Mouse (Mus musculus) heart, postnatal 25 days (tissue): ENCODE data around the gene Tspan17. TPM values are rescaled to one million over a fixed set of nuclear protein-coding genes. Genes with fewer than 3 reads are reported as not detected.

Experiments
- DNase-seq: peaks from one replicate; pipeline ENCODE4 v3.0.0; 2022; ENCODE audit warnings: low spot score
- intact Hi-C: fragments of 180-260 bp; cut with DNase I; formaldehyde crosslinking; loops from one replicate; pipeline ENCODE4 v1.15.1; 2025
- total RNA-seq, 2 experiments: library from RNA; stranded (reverse); gene quantifications; 2 replicates each; pipeline ENCODE4 v1.2.3; 2021

Gene Tspan17
- 10 to 100 TPM in 1 of 2 experiments, 1 to 10 TPM in 1; 8.6 to 12.3 TPM for total RNA-seq

DNA sequence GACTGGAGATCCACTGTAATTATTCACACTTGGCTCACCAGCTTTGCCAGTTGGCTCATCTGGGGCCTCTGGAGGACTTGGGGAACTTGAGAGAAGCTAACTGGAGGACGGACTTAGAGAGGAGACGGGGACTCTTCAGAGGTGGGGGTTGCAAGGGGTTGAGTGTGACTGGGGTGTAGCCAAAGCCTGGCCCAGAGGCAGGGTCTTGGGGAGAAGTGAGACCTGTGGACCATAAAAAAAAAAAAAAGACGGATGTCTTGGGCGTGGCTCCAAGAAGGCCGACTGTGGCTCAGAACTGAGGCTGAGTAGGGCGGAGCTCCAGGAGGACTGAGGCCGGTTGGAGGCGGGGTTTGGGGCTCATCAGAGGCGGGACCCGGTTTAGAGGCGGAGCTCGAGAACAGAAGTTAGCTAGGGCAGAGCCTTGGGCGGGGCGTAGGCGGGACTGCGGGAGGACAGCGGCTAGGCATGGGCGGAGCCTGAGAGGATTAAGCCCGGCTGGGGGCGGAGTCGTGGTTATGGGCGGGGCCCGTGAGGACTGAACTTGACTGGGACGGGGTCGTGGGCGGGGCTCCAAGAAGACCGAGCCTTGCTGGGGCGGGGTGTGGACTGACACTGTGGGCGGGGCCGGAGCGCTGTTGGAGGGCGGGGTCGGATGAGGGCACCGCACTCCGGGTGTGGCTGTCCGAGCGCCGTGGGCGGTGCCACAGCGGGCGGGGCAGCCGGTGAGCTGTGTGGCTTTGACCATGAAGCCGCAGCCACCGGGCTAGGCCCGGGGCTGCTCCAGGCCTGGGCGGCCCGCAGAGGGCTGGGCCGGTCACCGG, at the start of gene Tspan17:
Tspan17 (plus strand) TSS at position 638 of the 821 bp plus-strand sequence.
- intact Hi-C loops, result no loop called here
- DNase-seq, result peak; percentile 94

DNA sequence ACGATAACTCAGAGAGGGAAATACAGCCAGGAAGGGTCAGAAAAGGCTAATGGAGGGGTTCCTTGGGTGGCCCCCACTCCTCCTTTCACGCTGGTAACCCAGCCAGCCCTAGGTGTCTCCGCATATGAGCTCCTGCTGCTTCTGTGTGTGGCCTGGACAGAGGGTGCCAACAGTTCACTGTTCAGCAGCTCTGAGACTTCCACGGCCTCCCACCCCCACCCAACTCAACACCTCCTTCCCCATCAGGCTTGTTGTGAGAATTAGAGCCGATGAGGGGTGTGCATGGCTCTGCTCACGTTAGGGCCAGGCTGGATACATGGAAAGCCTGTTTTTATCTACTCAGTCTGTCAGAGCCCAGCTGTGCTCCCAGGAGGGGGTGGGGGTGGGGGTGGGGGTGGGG, 43.1 kb upstream of the Tspan17 start:
- intact Hi-C loops, result no loop called here

DNA sequence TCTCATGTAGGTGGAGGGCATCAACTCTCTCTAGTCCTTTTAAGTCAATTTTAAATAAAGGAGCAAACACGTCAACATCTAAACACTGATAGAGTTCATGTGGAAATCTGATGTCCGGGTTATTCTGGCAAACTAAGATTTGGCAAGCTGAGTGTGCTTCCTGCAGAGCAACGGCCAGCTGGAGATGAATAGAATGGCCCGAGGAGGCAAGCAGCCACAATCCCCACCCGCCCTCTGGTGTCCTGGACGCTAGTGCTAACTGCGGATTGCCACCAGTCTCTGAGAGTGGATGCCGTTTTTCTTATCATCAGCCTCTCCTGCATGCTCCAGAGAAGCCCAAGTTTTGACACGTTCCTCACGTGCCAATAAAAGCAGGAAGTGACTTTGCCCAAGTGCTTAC, 42.3 kb upstream of the Tspan17 start:
- no peak for DNase-seq
- intact Hi-C loops, result no loop called here

More for the DNA sequence above, 43.1 kb upstream of the Tspan17 start:
- no peak for DNase-seq

DNA sequence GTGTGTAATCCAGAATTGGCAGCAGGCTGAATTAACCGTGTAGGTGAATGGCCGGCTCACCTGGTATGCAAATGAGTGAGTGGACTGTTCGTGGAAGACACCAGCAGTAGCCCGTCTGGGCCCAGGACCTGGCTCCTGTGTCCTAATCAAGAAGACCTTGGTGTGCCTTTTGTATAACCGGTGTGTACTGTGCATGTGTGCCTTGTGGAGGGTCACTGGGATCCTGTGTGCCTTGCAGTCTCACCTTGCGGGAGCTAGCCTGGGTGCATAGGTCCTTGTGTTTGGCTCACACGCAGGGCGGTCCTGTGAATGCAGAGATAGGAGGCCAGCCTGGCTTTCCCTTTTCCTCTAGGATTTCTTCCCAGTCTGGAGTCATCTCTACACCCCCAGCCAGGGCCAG, 41.0 kb upstream of the Tspan17 start:
- intact Hi-C loops, result no loop called here
- DNase-seq, result no peak

DNA sequence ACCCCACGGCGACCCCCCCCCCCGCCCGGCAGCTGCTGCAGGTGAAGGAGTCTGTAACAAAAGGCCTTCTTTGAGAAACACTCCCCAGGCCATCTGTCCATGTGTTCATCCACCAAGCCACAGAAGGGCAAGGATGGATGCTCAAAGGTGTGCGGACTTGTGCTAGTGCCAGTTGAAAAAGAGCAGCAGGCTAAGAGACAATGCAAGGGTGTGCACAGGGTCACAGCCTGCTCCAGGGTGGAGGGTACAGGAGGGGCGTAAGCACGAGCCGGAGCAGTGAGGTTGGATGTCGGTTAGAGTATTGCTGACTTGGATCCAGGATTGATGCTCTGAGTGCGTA, 40.5 kb upstream of the Tspan17 start:
- intact Hi-C loops, result no loop called here
- DNase-seq, result no peak

DNA sequence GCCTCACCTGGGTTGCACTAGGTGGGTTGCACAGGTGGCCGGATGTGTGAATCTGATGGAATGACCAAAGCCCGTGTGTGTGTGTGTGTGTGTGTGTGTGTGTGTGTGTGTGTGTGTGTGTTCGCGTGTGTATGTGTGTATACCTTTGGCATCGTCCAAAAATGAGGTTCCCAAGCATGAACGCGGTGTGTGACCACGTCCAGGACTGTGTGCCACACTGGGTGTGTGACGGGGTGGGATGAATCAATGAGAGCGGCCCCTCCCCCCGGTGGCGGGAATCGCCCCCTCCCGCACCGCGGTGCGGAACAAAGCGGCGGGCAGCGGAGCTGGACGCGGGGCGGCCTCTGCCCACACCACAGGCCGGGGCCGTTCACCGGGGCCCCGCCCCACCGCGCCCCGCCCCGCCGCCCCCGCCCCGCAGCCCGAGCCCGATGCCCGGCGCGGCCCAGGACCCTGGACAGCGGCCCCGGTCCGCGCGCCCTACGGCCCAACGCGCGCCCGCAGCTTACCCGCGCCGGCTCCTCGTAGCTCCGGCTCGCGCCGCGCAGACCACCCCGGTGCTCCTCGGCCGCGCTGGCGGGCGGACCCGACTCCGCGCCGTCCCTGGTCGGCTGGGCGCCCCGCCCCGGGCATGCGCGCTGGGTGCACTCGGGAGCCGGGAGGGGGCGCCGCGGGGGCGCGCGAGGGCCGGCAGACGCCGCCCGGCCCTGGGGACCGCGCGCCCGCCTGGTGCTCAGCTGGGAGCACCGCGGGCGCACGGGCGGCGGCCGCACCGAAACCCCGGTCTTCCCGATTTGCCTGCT, 39.9 kb upstream of the Tspan17 start:
- no peak for DNase-seq
- intact Hi-C loops, result no loop called here

DNA sequence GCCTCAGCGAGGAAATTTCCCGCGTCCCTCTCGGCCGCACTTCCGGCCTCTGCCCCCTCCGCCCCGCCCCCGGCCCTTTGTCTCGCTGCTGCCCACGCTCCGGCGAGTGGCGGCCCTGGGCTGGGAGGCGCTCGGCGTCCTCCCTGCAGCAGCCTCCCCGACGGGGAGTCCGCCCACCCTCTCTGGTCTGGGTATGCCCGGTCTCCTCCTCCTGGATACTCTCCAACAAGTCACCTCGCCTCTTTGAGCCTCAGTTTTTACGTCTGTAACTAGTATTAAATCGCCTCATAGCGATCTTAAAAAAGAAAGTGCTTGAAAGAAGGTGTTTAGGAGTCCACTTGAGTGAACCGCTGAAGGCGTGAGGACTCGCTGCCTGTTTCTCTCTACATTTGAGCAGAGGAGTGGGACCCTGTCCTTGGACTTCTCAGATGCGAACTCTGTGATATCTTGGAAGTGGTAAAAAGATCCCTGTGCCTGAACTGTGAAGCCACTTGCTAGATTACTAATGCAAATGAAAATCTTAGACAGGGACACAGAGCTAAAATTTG, 39.2 kb upstream of the Tspan17 start, which contains the start of gene Gprin1:
Gprin1 (minus strand) TSS at position 11 of the 548 bp plus-strand sequence.
- intact Hi-C loops, result no loop called here

DNA sequence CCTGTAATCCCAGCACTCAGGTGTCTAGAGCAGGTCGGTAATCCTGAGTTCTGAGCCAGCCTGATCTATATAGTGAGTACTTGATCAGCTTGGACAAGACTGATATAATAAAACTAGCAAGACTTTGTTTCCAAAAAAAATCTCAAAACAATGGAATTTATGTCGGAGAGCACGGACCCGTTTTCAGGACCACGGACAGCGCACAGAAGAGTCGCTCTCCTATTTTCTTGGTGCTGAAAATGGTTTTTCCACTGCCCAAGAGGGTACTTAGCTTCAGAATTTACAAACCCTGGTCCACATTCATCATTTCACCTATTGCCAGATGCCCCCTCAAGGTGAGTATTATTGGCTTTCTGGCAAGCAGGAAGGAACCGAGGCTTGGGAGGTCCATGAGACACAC, 38.5 kb upstream of the Tspan17 start:
- DNase-seq, result no peak
- intact Hi-C loops, result no loop called here

More for the DNA sequence above, 39.2 kb upstream of the Tspan17 start, which contains the start of gene Gprin1:
- no peak for DNase-seq

DNA sequence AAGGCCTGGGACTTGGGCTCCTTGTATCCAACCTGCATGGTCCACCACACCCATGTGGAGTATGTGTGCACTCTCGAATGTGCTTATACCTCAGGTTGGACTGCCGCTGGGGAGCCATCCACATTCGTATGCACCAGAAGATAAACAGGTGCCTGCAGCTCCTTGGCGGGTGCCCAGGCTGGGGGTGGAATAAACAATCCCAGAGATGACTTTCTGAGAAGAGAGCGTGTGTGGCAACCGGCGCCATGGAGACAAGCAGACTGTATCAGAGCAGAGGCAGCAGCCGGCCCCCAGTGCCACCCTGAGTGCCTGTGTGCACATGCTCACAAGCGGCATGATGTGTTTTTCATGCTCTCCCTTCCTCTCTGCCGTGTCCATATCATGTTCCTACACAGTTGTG, 36.5 kb upstream of the Tspan17 start:
- no peak for DNase-seq
- intact Hi-C loops, result no loop called here

DNA sequence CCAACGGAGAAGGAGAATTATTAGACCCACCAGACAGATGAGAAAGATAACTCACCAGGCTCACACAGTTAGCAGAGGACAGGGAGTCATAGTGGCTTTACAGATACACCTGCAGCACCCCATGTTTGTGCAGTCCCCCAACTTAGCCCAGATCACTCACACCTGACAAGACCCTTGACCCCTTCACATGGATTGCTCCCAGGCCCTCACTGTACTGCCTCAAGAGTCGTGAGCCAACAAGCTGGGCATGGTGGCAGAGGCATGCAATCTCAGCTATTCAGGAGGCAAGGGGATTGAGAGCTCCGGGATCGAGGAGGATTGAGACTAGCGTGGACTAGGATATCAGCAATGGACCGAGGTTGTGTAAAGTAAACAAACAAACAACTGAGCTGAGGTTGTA, 35.4 kb upstream of the Tspan17 start:
- DNase-seq, result no peak
- intact Hi-C loops, result no loop called here

DNA sequence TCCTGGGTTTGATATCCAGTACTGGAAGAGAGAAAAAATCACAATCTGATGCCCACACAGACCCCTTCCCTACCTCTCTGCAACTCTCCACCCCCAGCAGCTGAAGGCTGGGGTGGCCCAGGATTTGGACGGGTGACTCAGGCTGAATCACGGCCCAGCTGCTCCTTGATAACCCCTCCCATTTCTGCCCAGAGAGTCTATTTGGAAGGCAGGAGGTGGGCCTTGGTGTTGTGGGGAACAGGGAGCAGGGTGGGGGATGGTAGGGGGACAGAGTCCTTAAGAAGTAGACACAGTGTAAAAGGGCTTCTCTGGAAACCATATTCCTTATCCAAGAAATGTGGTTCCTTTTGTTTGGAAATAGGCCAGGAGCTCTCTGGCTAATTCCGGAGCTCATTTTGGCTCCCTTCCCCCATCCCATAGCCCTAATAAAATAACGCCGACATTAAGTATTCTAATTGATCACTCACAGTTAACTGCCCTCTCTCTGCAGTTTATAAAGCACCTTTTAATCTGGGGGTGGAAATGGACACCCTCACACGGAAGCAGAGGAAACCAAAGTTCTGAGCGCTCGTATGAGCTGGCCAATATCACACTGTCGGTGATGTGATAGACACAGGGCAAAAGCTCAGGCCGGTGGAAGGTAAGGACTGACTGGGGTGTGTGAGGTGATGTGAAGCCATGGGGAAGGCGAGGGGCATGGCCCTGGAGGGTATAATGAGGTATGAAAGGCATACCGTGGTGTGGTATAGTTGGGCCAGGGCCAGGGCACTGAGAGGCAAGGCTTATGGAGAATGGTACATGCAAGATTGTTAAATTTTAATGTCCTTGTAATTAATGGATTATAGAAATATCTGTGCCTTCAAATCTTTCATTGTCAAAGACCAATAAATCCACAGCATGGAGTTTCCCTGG, 34.8 kb upstream of the Tspan17 start:
- no peak for DNase-seq
- intact Hi-C loops, result no loop called here

DNA sequence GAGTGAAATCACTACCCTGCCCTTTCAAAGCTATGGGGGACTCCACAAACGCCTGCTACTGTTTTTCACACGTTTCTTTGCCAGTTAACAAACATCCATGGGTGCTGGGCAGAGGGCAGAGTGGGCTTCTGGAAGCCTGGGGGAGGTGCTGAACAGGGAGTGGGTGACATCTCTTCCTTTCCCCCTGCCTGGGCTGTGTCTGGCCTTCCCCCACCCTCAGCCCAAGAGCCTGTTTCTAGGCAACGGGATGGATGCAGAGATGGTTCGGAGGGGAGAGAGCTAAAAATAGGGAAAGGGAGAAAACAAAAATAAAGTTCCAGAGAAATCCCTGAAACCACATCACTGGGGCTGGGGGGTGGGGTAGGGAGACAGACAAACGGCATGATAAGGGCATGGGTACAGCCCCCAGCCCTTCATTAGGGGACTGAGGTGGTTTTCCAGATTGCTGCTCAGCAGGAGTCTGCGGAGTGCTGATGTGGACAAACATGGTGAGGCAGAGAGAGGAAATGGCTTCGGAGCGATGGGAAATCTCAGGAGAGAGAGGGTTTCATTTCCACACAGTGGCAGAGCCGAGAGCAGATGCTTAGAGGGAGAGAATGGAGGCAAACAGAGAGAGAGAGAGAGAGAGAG, 33.9 kb upstream of the Tspan17 start:
- DNase-seq, result no peak

DNA sequence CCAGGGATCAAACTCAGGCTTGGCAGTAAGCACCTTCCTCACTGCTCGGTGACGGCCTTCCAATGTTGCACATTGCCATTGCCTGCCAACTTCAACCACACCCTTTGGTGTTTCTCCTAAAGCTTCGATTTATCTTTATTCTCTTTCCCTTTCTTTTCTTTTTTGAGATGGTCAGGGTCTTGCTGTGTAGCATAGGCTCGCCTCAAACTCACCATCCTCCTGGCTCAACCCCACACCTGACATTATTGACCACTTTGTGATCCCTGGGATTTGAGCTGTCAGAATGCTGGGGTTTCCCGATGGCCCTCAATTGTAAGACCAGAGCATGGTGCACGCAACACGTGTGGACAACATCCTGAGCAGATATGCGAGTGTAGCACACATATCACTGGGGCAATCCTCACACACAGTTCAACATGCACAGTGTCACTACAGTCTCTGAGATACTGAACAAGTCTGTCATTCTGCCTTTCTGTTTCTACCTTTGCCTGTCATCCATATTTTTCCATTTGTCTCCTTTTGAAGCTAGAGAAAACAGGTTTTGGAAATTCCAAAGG, 32.9 kb upstream of the Tspan17 start:
- DNase-seq, result no peak
- intact Hi-C loops, result no loop called here

More for the DNA sequence above, 33.9 kb upstream of the Tspan17 start:
- intact Hi-C loops, result no loop called here

DNA sequence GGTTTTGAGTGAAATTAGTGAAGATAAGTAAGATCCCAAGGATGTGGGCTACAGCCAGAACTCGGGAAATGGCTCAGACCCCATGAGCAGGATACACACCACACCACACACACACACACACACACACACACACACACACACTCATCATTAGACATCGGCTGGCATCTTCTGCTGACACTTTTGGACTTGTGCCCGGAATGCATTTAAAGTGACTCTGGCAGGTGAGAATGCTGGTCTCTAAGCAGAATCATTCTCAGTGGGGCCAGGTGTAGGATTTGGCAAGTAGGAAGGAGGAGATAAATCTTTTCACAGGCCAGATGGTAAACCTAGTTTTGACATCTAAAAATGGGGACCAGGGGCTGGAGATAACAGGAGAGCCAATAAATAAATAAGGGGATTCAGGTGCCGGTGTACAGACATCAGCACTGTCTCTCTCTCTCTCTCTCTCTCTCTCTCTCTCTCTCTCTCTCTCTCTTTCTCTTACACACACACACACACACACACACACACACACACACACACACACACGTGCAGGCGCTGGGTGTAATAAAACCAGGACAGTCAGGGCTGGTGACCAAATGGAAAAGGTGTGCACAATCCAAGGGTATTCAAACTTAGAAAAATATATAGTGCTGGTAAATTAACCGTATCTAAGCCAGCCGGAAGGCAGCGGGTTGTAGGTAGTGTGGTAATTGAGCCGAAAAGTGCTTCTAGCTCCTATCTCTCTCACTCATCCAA, 31.9 kb upstream of the Tspan17 start:
- no peak for DNase-seq
- intact Hi-C loops, result no loop called here

DNA sequence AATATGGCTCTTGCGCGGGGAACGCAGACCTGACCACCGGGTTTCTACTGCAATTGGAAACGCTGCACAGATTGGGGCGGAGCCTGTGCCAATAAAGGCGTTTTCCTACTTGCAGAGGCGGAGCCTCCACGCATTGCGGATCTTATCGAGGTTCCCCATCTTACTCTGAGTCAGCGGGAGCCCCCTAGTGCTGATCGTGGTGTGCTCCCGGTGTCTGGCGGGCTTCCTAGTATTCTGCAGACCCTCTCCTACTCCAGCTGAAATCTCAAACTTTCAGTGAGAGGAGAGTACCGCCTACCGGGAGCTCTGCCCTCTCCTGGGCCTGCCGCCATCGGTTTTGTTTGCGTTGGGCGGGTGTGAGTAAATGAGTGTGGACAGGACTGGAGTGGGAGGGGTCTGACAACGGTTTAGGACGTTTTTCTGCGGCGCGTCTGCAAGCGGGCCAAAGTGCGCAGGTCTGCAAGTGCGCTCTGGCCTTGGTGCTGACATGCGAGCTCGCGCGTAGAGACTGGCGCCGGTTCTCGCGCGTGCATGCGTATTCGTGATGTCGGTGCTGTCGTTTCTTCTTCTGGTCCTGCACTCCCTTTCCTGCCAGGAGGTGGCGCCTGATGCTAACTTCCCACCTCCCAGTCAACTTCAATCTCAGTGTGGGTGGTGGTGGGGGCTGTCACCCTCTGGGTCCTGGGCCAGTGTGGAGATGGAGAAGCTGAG, 31.0 kb upstream of the Tspan17 start:
- peak; percentile 14 for DNase-seq
- intact Hi-C loops, result no loop called here

DNA sequence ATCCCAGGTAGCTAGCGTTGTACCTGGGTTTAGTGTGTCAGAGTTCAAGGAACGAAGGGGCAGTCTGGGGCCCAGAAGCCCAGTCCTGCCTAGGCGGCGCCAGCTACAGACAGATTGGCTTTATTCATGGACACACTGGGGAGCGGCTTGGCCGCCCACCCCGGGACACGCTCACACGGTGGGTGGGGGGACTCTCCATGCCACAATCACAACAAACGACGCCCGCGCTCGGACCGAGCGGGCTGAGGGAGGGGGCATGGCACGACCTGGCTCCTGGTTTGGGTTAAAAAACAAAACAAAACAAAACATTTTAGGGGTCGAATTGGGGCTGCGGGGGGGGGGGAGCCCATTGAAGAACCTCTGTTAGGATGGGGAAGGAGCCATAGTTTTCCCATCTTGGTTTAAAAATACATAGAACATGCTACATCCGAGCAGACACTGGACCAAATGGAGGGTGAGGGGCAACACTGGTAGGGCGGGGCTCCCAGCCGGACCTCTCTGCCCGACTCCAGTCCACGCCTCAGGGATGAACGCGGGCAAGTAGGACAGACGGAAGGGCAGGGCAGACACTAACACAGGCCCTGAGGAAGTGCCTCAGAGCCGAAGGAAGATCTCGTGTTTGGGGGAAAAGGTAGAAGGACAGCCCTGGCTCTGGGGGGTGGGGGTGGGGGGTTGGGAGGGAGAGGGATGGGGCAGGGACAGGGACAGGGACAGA, 30.3 kb upstream of the Tspan17 start:
- intact Hi-C loops, result no loop called here
- DNase-seq, result no peak

DNA sequence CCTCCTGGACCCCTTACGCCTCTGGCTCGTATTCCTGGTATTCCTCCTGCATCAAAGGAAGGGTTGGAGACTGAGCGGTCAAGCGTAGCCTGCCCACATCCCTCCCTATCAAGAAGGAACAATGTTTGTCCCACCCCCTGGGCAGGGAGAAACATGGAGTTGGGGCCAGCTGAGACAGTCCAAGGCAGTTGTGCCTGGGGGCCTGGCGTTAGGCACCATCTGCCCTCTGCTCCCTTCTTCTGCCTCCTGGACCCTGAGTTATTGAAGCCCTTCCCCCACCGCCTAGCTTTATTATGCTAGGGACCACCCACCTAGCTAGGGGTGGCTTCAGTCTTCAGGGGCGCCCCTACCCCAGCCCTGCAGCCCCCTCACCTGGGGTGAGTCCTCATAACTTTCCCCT, 29.7 kb upstream of the Tspan17 start:
- intact Hi-C loops, result no loop called here
- no peak for DNase-seq
